Mouse (Mus musculus) cortical plate, adult 2 months (tissue): ENCODE measurements at regions not wholly inside any gene's neighbourhood (a gene's known extent, or its start where the extent isn't known, plus 50 kb on each side); places are given as distances from the start of the nearest gene placed in this dataset.

ENCODE experiments used
- CTCF ChIP-seq: fragments of 200-500 bp; IDR thresholded peaks from 2 replicates; pipeline ENCODE4 v1.5.1; 2011; ENCODE audit warnings: mild to moderate bottlenecking, control low read depth, low read length; ENCODE audit not compliant: insufficient read depth; ENCODE audit errors: extremely low read depth
- POLR2A ChIP-seq: fragments of 200-500 bp; IDR thresholded peaks from 2 replicates; pipeline ENCODE4 v1.6.1; 2011; ENCODE audit warnings: mild to moderate bottlenecking, low read length, control low read depth; ENCODE audit not compliant: insufficient read depth; ENCODE audit errors: extremely low read depth

DNA sequence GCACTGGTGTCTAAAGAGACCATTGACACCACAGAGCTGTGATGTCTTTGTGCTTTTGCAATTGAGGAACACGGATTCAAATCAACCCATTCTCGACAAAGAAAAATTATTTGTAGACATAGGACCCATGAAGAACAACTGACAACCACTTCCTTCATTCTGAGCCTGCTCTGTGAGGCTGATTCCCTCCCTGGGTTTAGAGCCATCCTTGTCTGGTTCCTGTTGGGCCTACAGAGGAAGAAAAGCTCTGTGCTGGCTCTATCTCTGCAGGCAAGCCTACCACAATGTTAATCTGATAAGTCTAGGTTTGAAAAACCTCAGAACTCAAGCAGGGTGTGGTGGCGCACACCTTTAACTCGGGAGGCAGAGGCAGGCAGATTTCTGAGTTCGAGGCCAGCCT lies 84.2 kb upstream of the Tbl1xr1 start:
- TF ChIP-seq POLR2A (no peak), CTCF (no peak)
